Mouse (Mus musculus) urinary bladder, adult 2 months (tissue): Measurements from ENCODE around the gene Prrg2. TPM values are rescaled to one million over a fixed set of nuclear protein-coding genes. Genes with fewer than 3 reads are reported as not detected.
"Not testable (repeated sequence)": the region's sequence is repeated elsewhere in the genome, so short reads cannot be mapped to it uniquely, and the experiment has no call there.

Source experiments
- DNase-seq: peaks from one replicate; pipeline ENCODE4 v3.0.0; 2022; ENCODE audit warnings: low spot score
- polyA plus RNA-seq: library from polyadenylated mRNA; depleted of rRNA; stranded (reverse); fragments of >200 nt; gene quantifications from 2 replicates; pipeline ENCODE4 v1.2.3, GENCODE M21; 2012; rRNA removed

The Prrg2 gene
- 37.6 and 46.5 TPM in 2 replicates for polyA plus RNA-seq

GRCm38 (mm10) chr7:45062239-45062835 lies at the start of gene Prrg2, which contains the start of gene Nosip:
Gene Prrg2, minus strand, starts transcription at chr7:45062677.
Gene Nosip, plus strand, starts transcription at chr7:45062429.
- peak; percentile 80 for DNase-seq

- DNase-seq: no peak
Measured at GRCm38 (mm10) chr7:45111940-45112339, 49.5 kb upstream of the Prrg2 start.

GRCm38 (mm10) chr7:45110089-45110488 lies 47.6 kb upstream of the Prrg2 start:
- DNase-seq: not testable (repeated sequence)

GRCm38 (mm10) chr7:45107052-45107645 lies 44.7 kb upstream of the Prrg2 start:
- DNase-seq: no peak

GRCm38 (mm10) chr7:45106441-45106840 lies 44.0 kb upstream of the Prrg2 start:
- no peak for DNase-seq

- no peak for DNase-seq
Measured at GRCm38 (mm10) chr7:45105491-45105890, 43.0 kb upstream of the Prrg2 start.

- DNase-seq: no peak
Measured at GRCm38 (mm10) chr7:45104941-45105340, 42.5 kb upstream of the Prrg2 start.

- peak; percentile 51 for DNase-seq
Measured at GRCm38 (mm10) chr7:45103652-45104180, 41.2 kb upstream of the Prrg2 start, which contains the start of gene Fcgrt. Gene Fcgrt, minus strand, starts transcription at chr7:45103851.

GRCm38 (mm10) chr7:45102940-45103585 lies 40.6 kb upstream of the Prrg2 start:
- DNase-seq: no peak

- no peak for DNase-seq
Measured at GRCm38 (mm10) chr7:45102441-45102840, 40.0 kb upstream of the Prrg2 start.

GRCm38 (mm10) chr7:45100046-45100445 lies 37.6 kb upstream of the Prrg2 start:
- DNase-seq: no peak

GRCm38 (mm10) chr7:45098541-45099240 lies 36.2 kb upstream of the Prrg2 start:
- no peak for DNase-seq

GRCm38 (mm10) chr7:45097479-45097878 lies 35.0 kb upstream of the Prrg2 start:
- DNase-seq: no peak

GRCm38 (mm10) chr7:45095965-45096364 lies 33.5 kb upstream of the Prrg2 start:
- not testable (repeated sequence) for DNase-seq

- DNase-seq: no peak
Measured at GRCm38 (mm10) chr7:45095367-45095766, 32.9 kb upstream of the Prrg2 start.

- DNase-seq: no peak
Measured at GRCm38 (mm10) chr7:45094121-45094520, 31.6 kb upstream of the Prrg2 start.

GRCm38 (mm10) chr7:45093516-45093905 lies 31.0 kb upstream of the Prrg2 start:
- no peak for DNase-seq

- no peak for DNase-seq
Measured at GRCm38 (mm10) chr7:45092828-45093515, 30.5 kb upstream of the Prrg2 start.

GRCm38 (mm10) chr7:45092048-45092447 lies 29.6 kb upstream of the Prrg2 start, which contains the start of gene Rcn3:
Gene Rcn3, minus strand, starts transcription at chr7:45092221.
- no peak for DNase-seq

- DNase-seq: no peak
Measured at GRCm38 (mm10) chr7:45091001-45091990, 28.8 kb upstream of the Prrg2 start.
